Mouse (Mus musculus) left cerebral cortex, postnatal 25 days (tissue): ENCODE measurements around the gene Cd36. TPM values are rescaled to one million over a fixed set of nuclear protein-coding genes. Genes with fewer than 3 reads are reported as not detected.

ENCODE experiments used
- DNase-seq, 2 experiments: peaks; one replicate each; pipeline ENCODE4 v3.0.0; 2022; ENCODE audit warnings: low spot score in 2 of 2, mixed read lengths in 1 of 2
- intact Hi-C: fragments of 180-260 bp; cut with DNase I; formaldehyde crosslinking; loops from one replicate; pipeline ENCODE4 v1.15.1; 2025
- total RNA-seq, 2 experiments: library from RNA; stranded (reverse); gene quantifications; 2 replicates each; pipeline ENCODE4 v1.2.3; 2021

Cd36 gene
- total RNA-seq, 2 experiments from 2014 or later: 2.2 to 2.7 TPM

- intact Hi-C loops: no loop called here
- no peak for DNase-seq
Observed at GRCm38 (mm10) chr5:17865432-17865831, 23.2 kb downstream of the Cd36 start.

- intact Hi-C loops: no loop called here
- DNase-seq: no peak
Observed at GRCm38 (mm10) chr5:17863085-17863484, 25.5 kb downstream of the Cd36 start.

- no peak for DNase-seq
- intact Hi-C loops: no loop called here
Observed at GRCm38 (mm10) chr5:17858399-17858798, 30.2 kb downstream of the Cd36 start.

GRCm38 (mm10) chr5:17857871-17858270, 30.7 kb downstream of the Cd36 start:
- no peak for DNase-seq
- intact Hi-C loops: no loop called here

GRCm38 (mm10) chr5:17857262-17857661, 31.3 kb downstream of the Cd36 start:
- intact Hi-C loops: no loop called here

GRCm38 (mm10) chr5:17854127-17854923, 34.3 kb downstream of the Cd36 start:
- intact Hi-C loops: no loop called here
- no peak for DNase-seq

More at GRCm38 (mm10) chr5:17857262-17857661, 31.3 kb downstream of the Cd36 start:
- DNase-seq: no peak

GRCm38 (mm10) chr5:17850582-17850981, 38.0 kb downstream of the Cd36 start:
- no peak for DNase-seq
- intact Hi-C loops: no loop called here

- no peak for DNase-seq
- intact Hi-C loops: no loop called here
Observed at GRCm38 (mm10) chr5:17849582-17849981, 39.0 kb downstream of the Cd36 start.

- intact Hi-C loops: no loop called here
- DNase-seq: no peak
Observed at GRCm38 (mm10) chr5:17848733-17849132, 39.9 kb downstream of the Cd36 start.

GRCm38 (mm10) chr5:17848267-17848666, 40.3 kb downstream of the Cd36 start:
- no peak for DNase-seq
- intact Hi-C loops: no loop called here

- intact Hi-C loops: no loop called here
- DNase-seq: no peak
Observed at GRCm38 (mm10) chr5:17843921-17844320, 44.7 kb downstream of the Cd36 start.

- no peak for DNase-seq
- intact Hi-C loops: no loop called here
Observed at GRCm38 (mm10) chr5:17843316-17843715, 45.3 kb downstream of the Cd36 start.

GRCm38 (mm10) chr5:17842111-17842729, 46.4 kb downstream of the Cd36 start:
- no peak for DNase-seq
- intact Hi-C loops: no loop called here

GRCm38 (mm10) chr5:17839549-17839948, 49.1 kb downstream of the Cd36 start:
- DNase-seq: no peak
- intact Hi-C loops: no loop called here

- intact Hi-C loops: no loop called here
- no peak for DNase-seq
Observed at GRCm38 (mm10) chr5:17836408-17836807, 52.2 kb downstream of the Cd36 start.

- no peak for DNase-seq
- intact Hi-C loops: no loop called here
Observed at GRCm38 (mm10) chr5:17835302-17836097, 53.1 kb downstream of the Cd36 start.

- intact Hi-C loops: no loop called here
- DNase-seq: no peak
Observed at GRCm38 (mm10) chr5:17833797-17834196, 54.8 kb downstream of the Cd36 start.

GRCm38 (mm10) chr5:17830536-17830935, 58.1 kb downstream of the Cd36 start:
- DNase-seq: no peak
- intact Hi-C loops: no loop called here

- intact Hi-C loops: loop anchor here (10.0 kb wide), 1 partner anchor 186 kb away; no protein-coding TSS in a partner anchor
- no peak for DNase-seq
Observed at GRCm38 (mm10) chr5:17828713-17829544, 59.7 kb downstream of the Cd36 start.
